Mouse (Mus musculus) liver, adult 2 months (tissue): ENCODE results near the gene Whamm.

Experiments
- CTCF ChIP-seq: fragments of 200-500 bp; IDR thresholded peaks from 2 replicates; pipeline ENCODE4 v1.5.1; 2011; ENCODE audit warnings: low read depth, low read length, control low read depth
- POLR2A ChIP-seq: fragments of 200-500 bp; IDR thresholded peaks from 2 replicates; pipeline ENCODE4 v1.6.1; 2011; ENCODE audit warnings: low read length, control low read depth; ENCODE audit not compliant: insufficient read depth; ENCODE audit errors: extremely low read depth

- TF ChIP-seq CTCF, result no peak
- no peak for TF ChIP-seq POLR2A
Measured at GRCm38 (mm10) chr7:81622793-81623192, 51.7 kb downstream of the Whamm start.
